ENCODE assay signal across 18 mouse cellular contexts in the genomic region with DNA sequence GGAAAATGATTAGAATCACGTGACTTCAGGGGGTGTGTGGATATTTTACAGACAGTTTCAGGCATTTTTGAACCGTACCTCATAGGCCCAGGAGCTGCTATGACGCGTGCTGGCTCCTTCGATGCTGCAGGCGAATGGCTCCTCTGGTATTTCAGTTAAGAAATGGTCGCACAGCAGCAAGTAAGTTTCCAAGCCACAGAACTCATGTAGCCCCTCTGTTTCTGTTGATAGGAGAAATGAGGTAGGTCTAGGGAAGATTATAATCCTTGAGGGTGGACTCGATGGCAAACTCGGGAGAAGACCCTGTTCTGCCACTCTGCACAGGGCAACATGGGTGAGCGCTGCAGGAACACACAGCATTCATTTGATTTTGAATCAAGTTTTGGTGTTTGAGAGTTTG.
"Had no signal": no experiment of that assay in that cellular context is flagged by ENCODE, and none has a peak within 500 bp of the region (broad histone marks: within the 10 kb centered on the region; RNA-seq: fewer than 3 reads in every experiment).

No protein-coding gene starts in this region.

- H3K36me3 ChIP-seq: liver, embryonic 15.5 days; lung, embryonic 15.5 days; midbrain, embryonic 12.5 days; neural tube, embryonic 12.5 days; stomach, embryonic 15.5 days had no signal

- DNase-seq: liver, postnatal 0 days; lung, adult 2 months; lung, postnatal 14 days; lung, postnatal 36 days; midbrain, embryonic 14.5 days; right cerebral cortex, postnatal 14 days; thymus, adult 2 months; thymus, postnatal 25 days; thymus, postnatal 4 days had no signal

- H3K27ac ChIP-seq: liver, embryonic 15.5 days; lung, embryonic 15.5 days; macrophage; midbrain, embryonic 12.5 days; neural tube, embryonic 12.5 days; stomach, embryonic 15.5 days; stomach, postnatal 0 days had no signal

- H3K4me1 ChIP-seq: liver, embryonic 15.5 days; megakaryocyte, embryonic 14.5 days had no signal

- H3K4me3 ChIP-seq: liver, embryonic 15.5 days; lung, embryonic 15.5 days; megakaryocyte, embryonic 14.5 days; midbrain, embryonic 12.5 days; neural tube, embryonic 12.5 days; stomach, embryonic 15.5 days had no signal

- H3K4me2 ChIP-seq: liver, embryonic 15.5 days; lung, embryonic 15.5 days; midbrain, embryonic 12.5 days; neural tube, embryonic 12.5 days; stomach, embryonic 15.5 days had no signal

- H3K27me3 ChIP-seq: lung, embryonic 15.5 days; midbrain, embryonic 12.5 days; neural tube, embryonic 12.5 days; stomach, embryonic 15.5 days had no signal

- H3K9me3 ChIP-seq: liver, embryonic 15.5 days; lung, embryonic 15.5 days; megakaryocyte, embryonic 14.5 days; midbrain, embryonic 12.5 days; neural tube, embryonic 12.5 days; stomach, embryonic 15.5 days had no signal

- H3K9ac ChIP-seq: liver, embryonic 15.5 days; liver, postnatal 0 days; lung, embryonic 15.5 days; midbrain, embryonic 12.5 days; neural tube, embryonic 12.5 days; stomach, embryonic 15.5 days had no signal

- ATAC-seq: liver, postnatal 0 days; lung, postnatal 0 days had no signal
